Mouse (Mus musculus) lung, postnatal 14 days (tissue): ENCODE measurements at regions not wholly inside any gene's neighbourhood (a gene's known extent, or its start where the extent isn't known, plus 50 kb on each side); places are given as distances from the start of the nearest gene placed in this dataset.

ENCODE experiments used
- DNase-seq: peaks from one replicate; pipeline ENCODE4 v3.0.0; 2021

DNA sequence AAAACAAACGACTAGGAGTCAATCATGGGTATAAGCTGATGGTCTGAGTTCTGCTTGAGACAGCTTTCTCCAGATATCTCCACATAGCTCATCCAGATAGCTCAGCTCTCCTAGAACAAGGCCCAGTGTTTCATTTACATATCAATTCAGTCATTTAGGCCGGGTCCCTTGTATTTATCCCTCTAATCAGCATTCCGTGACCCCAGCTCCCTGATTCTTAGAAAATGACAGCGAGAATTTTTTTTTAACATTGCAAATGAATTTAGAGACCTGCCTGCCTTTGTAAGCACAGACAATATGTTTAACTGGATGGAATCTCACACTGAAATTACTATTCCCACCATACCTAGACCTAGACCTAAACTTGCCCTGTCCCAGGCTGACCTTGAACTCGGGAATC lies 171.1 kb upstream of the Mkln1 start:
- no peak for DNase-seq

DNA sequence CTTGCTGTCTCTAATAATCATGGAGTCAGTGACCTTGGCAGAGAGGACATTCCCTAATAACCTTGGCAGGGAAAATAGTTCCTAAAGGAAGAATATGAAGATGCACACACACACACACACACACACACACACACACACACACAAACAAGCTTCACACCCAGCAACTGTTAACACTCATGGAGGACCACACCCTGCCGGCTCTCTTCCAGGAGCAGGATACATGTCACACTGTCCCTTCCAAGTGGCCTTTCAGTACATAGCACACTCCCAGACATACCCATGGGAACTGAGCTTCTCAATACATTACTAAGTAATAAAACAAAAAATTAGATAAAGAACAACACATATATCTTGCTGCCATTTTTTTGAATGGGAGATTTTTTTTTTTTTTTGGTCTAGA lies 170.5 kb upstream of the Mkln1 start:
- no peak for DNase-seq

DNA sequence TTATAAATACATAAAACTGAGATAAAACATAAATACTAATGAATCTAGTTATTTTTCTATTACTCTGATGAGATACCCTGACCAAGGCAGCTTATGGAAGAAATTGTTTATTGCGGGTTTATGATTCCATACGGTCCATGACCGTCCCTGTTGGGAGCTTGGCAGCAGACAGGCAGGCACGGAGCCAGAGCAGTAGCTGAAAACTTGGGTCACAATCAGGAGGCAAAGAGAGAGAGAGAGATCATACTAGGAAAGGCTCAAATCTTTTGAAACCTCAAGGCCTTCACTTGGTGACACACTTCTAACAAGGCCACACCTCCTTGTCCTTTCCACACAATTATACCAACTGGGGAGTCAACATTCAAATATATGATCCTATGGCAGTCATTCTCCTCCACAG lies 166.7 kb upstream of the Mkln1 start:
- DNase-seq: no peak

DNA sequence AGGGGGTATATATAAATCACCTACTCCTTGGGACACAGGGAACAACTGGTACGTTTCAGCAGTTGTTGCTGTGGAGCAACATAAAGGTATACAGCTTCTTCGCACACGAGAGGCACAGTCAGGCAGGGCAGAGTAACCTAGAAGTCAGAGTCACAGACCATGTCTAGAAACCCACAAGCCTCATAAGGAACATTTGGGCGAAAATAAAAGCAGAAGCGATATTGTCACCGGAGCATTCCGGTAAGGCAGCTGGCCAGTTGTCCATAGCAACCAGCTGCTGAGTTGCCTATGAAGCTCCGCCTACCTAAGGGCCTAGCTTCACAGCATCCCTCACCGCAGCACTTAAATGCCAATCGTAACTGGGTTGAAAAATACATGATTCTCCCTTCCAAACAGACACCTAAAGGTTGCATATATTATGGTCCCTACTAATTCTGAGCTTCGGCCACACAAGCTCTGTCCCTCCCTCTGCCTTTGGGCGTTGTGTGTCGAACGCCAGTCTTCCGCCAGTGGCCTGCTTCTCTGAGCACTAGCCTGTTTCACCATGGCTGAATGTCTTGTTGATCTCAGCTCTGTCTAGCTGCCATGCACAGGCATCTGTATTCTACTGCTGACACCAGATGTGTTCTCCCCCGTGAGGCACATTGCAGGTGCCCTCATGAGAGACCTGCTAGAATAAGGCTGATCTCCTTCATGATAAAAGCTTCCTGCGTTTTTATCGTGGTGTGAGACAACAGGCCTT lies 165.1 kb upstream of the Mkln1 start:
- DNase-seq: no peak

DNA sequence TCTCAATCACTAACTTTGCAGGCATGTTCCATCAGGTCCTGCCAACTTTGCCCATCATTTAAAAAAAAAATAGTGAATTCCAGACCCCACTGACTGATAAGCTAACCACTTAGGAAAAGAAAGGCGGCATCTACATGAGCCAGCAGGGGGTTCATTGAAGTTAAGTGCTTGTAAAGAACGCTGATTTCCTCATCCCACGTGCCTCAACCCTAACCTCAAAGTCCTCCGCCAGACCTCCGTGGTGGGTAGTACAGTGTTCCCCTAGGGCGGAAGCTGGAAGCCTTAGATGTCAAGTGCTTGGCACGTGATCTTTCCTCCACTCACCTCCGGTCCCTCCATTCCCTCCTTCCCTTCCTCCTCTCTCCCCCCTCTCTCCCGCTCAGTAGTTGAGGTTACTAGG lies 158.5 kb upstream of the Mkln1 start:
- no peak for DNase-seq

DNA sequence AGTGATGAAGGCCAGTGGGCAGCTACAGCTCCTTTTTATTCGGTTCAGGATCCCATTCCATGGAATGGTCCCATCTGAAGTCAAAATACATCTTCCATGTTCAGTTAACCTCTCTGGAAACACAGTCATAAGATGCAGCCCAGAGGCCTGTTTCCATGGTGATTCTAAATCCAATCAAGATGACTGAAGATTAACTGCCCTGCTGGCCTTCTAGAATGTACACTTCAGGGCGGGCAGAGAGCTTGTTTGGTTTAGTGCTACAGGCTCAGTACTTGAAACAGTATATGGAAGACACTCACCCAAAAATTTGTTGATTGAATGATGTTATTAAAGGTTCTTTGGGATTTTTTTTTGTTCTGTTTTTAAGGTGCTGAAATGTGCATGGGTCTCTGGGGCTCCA lies 148.0 kb upstream of the Mkln1 start:
- DNase-seq: no peak

DNA sequence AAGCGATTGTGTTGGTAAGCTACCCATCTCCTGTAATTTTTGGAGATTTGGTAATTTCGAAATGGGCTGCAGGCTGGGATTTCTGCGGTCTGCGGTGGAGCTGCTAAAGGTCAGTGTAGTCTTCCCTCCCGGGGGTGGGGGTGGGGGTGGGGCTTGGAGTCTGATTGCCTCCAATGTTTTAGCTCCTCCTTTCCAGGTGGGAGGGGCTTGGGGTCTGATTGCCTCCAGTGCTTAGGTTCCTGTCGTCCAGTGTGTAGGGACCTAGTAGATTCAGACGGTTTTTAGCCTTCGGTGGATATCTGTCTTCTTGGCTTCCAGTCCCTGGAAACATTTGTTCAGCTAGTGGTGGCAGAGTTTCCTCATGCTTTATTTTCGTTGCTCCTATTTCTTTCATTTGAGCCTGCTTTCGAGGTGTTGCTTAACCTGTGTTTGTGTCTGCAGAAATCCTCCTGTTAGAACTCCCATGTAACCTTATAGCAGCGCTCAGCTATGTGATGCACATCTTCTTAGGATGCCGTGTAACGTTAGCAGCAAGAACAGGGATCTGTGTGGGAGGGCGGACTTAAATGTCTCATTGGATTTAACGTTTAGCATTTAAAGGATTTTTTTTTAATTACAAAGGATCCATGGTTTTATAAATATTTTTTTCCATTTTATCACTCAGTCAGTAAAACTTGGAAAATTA lies 145.1 kb upstream of the Mkln1 start:
- DNase-seq: peak; percentile 11

DNA sequence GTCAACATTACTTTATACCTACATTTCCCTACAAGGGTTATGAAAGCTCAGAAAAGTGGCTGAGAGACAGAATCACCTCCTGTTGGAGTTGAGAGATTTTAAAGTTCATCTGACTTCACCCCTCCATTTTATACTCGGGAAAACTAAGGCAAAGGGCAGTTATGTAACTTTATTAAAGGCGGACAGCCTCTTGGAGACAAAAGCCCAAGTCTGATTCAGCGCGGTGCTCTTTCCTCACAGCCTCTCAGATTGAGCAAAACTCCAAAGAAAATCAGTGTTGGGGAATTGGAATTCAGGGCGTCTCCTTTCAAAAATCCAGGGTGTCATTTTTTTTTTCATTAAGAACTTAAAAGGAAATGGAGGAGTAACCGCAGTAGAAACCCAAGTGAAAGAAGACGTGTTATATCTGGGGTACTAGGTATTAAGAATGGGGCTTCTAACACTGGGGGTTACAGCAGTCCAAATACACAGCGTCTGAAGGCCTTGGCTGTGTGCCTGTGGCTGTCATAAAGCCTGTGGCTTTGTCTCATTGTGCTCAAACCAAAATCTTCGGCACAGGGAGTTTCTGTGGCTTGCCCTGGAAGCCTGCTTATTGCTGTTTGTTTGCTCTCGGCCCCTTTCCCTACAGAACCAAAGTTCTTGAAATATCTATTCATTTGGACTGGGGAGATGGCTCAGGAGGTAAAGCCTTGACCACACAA lies 137.7 kb upstream of the Mkln1 start:
- DNase-seq: no peak

DNA sequence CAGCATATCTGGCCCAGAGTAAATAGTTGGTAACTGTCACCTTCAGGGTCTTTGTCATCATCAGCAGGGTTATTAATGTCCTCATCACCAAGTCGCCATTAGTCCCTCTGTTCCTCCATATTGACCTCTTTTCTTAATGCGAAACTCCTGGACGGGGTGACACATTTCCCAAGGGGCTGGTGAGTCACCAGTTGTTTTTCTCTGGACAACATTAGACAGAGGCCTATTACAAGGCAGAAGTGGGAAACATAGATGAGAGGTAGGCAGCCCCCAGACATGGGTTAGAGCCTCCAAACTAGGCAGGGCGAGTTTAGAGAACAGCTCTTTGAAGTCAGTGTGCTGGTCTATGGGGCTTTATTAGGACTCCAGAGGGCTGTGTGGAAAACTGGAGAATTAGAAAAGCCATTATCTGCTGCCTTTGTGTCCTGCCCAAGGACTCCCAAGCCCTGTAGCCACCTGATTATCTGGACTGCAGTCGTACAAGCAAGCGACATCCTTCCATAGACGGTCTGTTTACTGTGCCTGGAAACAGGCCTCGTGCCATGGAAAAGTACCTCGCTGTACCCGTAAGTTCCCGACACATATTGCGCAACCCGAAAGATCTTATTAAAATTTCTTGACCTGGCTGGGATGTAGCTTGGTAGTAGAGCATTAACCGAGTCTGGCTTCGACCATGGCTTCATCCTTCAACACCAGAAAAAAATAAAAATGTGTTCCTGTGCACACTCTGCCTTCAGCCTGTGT lies 136.6 kb upstream of the Mkln1 start:
- DNase-seq: peak; percentile 40

DNA sequence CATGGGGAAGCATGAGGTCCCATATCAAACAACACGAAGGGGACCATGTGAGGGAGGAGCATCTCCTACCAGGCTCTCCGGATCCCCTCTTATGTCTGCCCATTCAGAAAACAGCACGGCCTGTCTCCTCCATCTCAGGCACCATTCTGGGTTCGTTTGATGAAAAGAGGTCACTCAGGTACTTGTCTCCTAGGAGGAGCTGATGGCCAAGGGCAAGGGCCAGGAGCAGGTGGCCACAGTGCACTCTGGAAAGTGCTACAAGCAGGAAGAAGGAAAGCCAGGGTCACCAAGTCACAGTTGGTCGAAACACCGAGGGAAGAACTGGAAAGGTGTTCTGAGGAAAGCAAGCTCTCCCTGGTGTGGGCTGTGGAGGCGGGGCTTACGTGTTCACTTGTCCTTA lies 135.9 kb upstream of the Mkln1 start:
- no peak for DNase-seq

DNA sequence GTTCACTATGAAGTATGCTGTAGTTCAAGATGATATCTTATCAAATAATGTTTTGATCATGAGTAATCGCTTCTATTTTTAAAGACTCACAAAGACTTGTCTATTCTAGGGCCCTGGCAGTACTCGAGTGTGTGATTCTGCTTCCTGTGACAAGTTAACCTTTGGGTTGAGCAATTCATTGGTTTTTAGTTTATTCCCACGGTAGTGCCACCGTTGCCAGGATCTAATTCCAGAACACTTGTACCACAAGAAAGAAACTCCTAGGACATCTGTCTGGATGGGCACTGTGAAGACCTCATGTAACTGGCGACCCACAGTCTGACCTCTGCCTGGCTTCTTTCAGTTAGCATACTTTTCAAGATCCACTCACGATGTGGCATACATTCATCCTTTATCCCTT lies 134.7 kb upstream of the Mkln1 start:
- no peak for DNase-seq

DNA sequence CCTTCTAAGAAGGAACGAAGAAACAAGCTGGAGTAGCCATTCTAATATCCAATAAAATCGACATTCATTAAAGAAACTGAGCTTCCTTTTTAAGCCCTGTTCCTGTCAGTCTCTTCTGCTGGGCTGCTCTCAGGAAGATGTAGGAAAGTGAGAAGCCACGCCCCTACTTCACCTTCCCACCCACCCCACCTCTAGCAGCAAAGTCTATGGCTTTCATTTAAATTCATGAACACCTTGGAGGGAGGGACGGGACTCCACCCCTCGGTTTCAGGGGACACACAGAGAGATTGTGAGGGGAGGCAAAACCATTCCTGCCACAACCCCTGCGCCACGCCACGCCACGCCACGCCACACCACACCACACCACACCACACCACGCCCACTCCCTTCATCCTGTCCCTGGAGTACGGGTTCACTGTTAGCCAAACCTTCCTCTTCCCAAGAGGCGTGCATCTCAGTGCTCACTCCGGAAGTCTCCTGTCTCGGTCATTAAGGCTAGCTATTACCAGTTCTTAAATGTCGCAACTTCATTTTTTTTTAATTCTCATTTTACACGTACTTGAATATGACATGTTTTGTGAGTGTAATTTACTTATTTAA lies 132.0 kb upstream of the Mkln1 start:
- DNase-seq: no peak

DNA sequence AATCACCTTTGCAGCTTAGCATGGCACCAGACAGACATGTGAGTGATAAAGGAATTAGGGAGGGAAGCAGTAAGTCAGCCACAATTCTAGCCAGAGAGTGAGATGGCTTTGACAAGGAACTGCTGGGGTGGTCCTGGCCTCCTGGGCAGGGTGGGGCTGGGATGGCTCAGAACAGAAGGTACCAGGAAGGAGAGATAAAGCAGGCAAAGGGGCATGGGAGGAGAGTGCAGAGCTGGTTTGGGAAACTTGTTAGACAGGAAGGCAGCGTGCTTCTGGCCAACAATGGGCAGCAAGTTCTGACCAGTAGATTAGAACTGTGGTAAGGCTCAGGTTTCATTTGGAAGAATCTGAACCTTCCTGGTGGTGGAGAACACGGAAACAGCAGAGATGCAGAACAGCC lies 130.5 kb upstream of the Mkln1 start:
- no peak for DNase-seq

DNA sequence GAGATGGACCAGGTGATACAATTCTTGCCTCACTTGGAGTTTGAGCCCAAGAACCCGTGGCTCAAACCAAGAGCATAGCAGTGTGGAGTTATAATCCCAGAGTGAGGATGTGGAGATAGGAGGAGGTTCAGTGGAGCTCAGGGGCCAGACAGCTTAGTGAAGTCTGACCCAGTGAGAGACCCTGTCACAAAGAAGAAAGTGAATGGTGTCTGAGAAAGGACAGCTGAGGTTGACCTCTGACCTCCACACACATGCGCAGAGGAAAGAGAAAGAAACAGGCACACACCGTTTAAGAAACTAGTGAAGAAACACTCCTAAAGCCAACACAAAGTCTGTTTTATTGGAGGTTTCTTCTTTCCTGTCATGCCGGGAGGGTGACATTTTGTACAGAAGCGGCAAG lies 124.7 kb upstream of the Mkln1 start:
- DNase-seq: no peak

DNA sequence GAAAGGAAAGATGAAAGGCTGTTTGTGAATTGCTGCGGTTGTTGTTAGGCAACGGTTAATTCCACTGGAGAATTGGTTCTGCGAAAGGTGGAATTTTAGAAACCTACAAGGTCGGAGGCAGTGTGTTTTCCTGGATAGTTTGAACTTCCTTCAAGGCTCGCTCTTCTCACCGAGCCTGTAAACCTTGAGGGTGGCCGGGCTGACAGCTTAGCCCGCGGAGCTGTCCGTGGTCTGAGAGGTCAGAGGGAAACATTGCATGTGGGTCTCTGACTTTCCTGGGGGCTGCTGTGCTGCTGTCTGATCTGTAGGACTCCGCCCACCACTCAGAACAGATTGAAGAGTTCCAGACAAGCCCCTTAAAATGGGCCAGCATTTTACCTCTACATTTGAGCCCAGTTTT lies 124.3 kb upstream of the Mkln1 start:
- no peak for DNase-seq

DNA sequence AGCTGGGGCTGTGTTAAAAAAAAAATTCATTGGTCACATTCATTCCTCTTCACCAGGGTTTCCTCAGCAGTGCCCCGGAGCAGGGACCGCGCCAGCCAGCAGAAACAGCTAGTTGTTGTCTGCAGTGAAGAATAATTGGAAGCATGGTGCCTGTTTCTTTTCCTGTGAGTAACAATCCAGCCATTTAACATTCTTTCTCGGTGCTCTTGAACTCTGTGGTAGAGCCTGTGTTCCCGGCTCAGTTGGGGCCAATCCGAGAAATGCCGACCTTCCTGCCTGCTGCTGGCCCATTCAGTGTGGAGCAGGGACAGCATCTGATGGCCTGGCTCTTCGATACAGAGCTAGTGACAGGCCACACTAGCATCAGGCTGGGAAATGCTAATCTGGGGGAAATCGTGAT lies 120.7 kb upstream of the Mkln1 start:
- DNase-seq: no peak

DNA sequence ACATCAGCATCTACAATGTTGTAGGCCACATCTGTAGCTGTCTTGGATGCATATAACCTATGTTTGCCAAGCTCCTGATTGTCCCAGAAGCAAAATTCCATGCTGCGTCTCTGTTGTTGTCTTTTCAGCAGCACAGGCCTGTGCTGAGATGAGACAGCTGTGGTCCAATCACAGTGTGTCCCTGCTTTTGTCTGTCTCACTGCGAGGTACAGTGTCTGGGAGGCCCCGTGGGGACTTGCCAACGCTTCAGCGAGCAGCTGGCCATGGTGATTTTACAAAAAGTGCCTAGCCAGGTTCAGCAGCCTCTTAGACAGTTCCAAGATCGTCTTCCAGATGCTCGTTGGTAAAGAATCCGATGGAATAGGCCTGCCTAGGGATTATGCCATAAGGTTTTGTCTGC lies 114.6 kb upstream of the Mkln1 start:
- DNase-seq: no peak

DNA sequence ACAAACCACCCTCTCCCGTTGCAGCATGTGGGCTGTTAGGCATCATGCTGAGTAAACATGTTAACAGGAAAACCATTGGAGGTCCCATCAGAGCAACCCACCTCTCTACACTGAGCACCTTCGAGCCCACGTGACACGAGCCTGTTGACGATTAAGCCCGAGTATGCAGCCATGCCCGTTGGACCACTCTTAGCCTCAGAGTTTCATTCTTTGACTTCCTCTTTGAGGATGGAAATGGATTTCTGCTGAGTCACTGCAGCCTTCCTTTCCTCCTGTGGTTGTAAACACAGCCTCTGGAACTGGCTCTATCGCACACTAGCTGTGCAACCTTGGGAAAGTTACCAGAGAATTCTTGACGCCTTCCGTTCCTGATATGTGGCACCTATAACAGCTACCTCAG lies 114.1 kb upstream of the Mkln1 start:
- DNase-seq: no peak

DNA sequence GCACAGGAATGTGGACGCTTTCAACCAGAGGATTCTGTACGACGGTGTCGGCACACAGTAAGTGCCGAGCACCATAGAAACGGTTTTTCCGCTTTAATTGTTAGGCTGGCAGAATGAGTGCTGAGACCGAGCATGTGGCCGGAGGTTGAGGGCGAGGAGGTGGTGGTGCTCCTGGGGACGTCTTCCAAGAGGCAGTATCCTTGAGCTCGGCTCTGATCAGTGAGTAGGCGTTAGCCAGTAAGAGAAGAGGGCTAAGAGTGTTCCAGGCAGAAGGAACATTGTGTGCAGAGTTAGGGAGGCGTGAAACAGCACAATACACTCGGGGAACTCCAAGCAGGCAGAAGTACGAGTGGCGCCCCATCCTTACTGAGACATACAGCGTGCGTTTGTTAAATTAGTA lies 113.5 kb upstream of the Mkln1 start:
- no peak for DNase-seq

DNA sequence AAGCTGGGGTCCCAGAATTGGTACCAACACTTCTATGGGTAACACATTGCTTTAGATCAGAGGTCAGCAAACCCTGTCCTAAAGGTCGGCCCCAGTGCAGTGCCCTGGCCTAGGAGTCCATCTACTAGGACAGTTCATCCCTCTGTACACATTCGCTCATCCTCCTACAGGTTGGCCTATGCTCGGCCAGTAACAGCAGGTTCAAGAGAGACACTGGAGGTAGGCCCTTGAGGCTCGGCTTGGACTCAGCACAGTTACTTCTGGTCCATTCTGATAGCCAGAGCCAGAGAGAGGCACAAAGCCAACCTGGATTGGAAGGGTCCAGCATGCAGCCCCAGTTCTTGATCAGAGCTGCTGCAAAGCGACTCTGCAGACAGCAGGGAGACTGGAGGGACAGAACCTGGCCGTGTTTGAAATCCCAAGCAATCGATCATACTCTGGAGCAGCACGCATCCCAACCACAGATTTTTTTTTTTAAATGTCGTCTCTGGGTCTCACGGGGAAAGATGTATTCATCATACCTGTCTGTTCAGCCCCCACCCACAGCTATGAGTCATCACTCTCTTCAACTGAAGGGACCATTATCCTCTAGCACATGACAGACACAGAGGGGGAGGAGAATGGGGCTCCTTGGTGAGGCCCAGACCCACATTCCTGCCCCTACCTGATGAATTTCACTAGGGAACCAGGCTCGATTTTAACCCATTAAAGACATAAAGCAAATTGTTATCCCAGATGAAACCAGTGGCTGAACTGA lies 112.4 kb upstream of the Mkln1 start:
- no peak for DNase-seq

DNA sequence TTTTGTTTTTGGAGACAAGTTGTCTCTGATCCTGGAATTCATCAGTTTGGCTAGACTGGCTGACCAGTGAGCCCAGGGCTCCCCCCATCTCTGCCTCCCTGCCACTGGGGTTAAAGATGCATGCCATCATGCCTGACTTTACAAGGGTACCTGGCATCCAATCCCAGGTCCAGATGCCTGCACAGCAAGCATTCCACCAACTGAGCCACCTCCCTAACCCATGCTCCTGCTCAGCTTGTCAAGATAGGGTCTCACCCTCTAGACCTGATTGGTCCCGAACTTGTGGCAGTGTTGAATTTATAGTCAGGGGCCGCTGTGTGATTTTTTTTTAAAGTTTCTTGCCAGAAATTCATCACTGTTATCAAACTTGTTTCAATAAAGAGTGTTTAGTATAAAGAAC lies 111.4 kb upstream of the Mkln1 start:
- DNase-seq: no peak

DNA sequence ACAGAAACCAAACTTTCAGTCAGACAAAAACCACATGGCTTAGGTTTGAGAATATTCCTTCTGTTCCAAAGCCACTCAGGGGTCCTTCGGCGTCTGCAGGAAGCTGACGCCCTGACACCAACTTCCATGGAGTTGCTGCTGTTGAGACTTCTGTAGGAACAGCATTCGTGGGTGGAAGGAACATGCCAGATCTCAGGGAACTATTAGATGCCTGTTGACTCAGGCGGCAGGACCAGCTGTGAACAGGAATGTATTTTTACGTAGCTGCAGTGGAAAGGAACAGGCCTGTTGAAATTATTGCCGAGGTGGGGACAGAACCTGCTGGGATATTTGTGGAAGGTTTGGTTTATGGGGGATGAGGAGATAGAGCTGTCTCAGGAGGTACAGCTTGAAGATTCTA lies 110.8 kb upstream of the Mkln1 start:
- no peak for DNase-seq
